Mouse (Mus musculus) limb, embryonic 14.5 days (tissue): ENCODE measurements around the gene Arhgap19. TPM values are rescaled to one million over a fixed set of nuclear protein-coding genes. Genes with fewer than 3 reads are reported as not detected.

Experiments
- ATAC-seq: fragments of 200-750 bp; cut with Nextera tagmentation; 2 replicates; pipeline ENCODE4 v1.8.0; 2017; ENCODE audit warnings: low read depth, moderate number of reproducible peaks, moderate TSS enrichment; ENCODE audit not compliant: low FRiP score
- DNase-seq: peaks from one replicate; pipeline ENCODE4 v3.0.0-alpha.2; 2015; ENCODE audit warnings: low spot score
- H3K27ac ChIP-seq: fragments of 300-500 bp; sonication (generic); replicated peaks from 2 replicates; pipeline ENCODE4 v1.5.1; 2014; ENCODE audit warnings: low read depth, mild to moderate bottlenecking, low read length, moderate library complexity, mixed read lengths
- H3K27me3 ChIP-seq: fragments of 300-500 bp; sonication (generic); 2 replicates; pipeline ENCODE4 v1.6.1; 2014; ENCODE audit warnings: low read length, mixed read lengths; ENCODE audit not compliant: control insufficient read depth, insufficient read depth
- H3K36me3 ChIP-seq: fragments of 300-500 bp; sonication (generic); 2 replicates; pipeline ENCODE4 v1.6.1; 2014; ENCODE audit warnings: mild to moderate bottlenecking, low read length, moderate library complexity, mixed read lengths; ENCODE audit not compliant: control insufficient read depth, insufficient read depth
- H3K4me1 ChIP-seq: fragments of 300-500 bp; sonication (generic); 2 replicates; pipeline ENCODE4 v1.6.1; 2014; ENCODE audit warnings: antibody characterized with exemption, low read length, mixed read lengths; ENCODE audit not compliant: control insufficient read depth, insufficient read depth
- H3K4me2 ChIP-seq: fragments of 300-500 bp; sonication (generic); replicated peaks from 2 replicates; pipeline ENCODE4 v1.6.1; 2014; ENCODE audit warnings: low read depth, mild to moderate bottlenecking, low read length, moderate library complexity; ENCODE audit not compliant: severe bottlenecking
- H3K4me3 ChIP-seq: fragments of 300-500 bp; sonication (generic); replicated peaks from 2 replicates; pipeline ENCODE4 v1.5.1; 2014; ENCODE audit warnings: low read length
- H3K9ac ChIP-seq: fragments of 300-500 bp; sonication (generic); 2 replicates; pipeline ENCODE4 v1.6.1; 2014; ENCODE audit warnings: mild to moderate bottlenecking, low read depth, low read length, moderate library complexity; ENCODE audit not compliant: severe bottlenecking
- H3K9me3 ChIP-seq: fragments of 300-500 bp; sonication (generic); 2 replicates; pipeline ENCODE4 v1.6.1; 2016; ENCODE audit warnings: low read length; ENCODE audit not compliant: control insufficient read depth
- POLR2A ChIP-seq: fragments of 200-500 bp; IDR thresholded peaks from 2 replicates; pipeline ENCODE4 v1.8.0; 2012; ENCODE audit warnings: inconsistent platforms, mild to moderate bottlenecking, moderate library complexity, borderline replicate concordance; ENCODE audit not compliant: insufficient read depth, insufficient read length; ENCODE audit errors: extremely low read depth
- WGBS: fragments of 180-500 bp; shearing (Covaris S2); extraction: QIAGEN DNeasy Blood & Tissue Kit; methylation state at CpG from one replicate; pipeline ENCODE4 v1.1.7; 2014; 5-methylcytosine and 5-hydroxymethylcytosine counted together
- polyA plus RNA-seq, 2 experiments: library from polyadenylated mRNA; depleted of rRNA in 1 of 2; stranded (reverse) in 1 of 2; unstranded in 1 of 2; fragments of >200 nt; fragmentation: Nextera tagmentation in 1 of 2; extraction: Ambion mirVana in 1 of 2; gene quantifications; 2 replicates each; pipeline versions ENCODE4 v1.2.1 to v1.2.3; 2012 to 2014

Gene Arhgap19
- polyA plus RNA-seq, 2 experiments: 18.8 to 19.7 TPM

DNA sequence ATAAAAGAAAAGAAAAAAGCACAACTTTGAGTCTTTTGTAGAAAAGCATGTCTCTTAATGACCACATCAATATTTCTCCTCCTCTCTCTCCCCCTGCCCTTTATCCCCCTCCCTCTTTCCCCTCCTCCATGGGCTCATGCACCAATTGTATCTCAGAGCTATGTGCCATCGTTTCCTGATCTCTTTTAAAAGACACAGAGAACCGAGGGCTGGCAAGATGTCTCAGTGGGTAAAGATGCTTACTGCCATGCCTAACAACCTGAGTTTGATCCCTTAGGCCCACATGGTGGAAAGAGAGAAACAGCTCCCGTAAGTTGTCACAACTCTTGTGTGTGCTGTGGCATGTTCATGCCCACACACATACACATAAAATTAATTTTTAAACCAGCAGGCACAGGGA lies 34.9 kb upstream of the Arhgap19 start:
- no peak for TF ChIP-seq POLR2A
- Histone ChIP-seq H3K27me3 (peaks cover 12% of the 10 kb centered on the region), H3K9ac (no peak overlapping the region), H3K4me1 (0 out of 2 replicates have a peak, but pooled peaks cover 3% of the 10 kb centered on the region), H3K27ac (no peak overlapping the region), H3K4me3 (no peak overlapping the region), H3K9me3 (no peaks in the 10 kb centered on the region), H3K4me2 (no peak overlapping the region), H3K36me3 (no peaks in the 10 kb centered on the region)
- no peak for DNase-seq
- WGBS: 43% methylated on average over 3 of the region's 3 CpGs
- no peak for ATAC-seq

DNA sequence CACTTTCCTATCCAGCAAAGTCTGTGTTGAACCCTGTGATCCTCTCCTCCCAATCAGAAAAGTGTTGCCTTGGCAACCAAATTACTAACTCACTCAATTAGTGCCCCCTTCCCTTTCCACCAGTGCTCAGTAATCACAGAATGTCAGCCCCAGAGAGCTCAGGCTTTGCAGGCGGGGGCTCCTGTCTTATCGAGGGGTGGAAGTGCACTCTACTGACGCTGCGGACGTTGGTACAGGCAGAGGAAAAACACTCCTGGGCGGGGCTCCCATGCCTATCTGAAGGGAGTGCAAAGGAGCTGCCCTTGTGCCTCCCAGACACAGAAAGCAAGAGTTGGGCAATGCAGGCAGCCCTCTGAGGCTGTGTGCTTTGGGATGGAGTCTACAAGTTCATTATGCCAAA lies 34.0 kb upstream of the Arhgap19 start:
- Histone ChIP-seq H3K27me3 (peaks cover 19% of the 10 kb centered on the region), H3K4me2 (no peak overlapping the region), H3K9ac (no peak overlapping the region), H3K4me1 (peaks cover 10% of the 10 kb centered on the region; the same call in 1 of the 2 replicates), H3K36me3 (no peaks in the 10 kb centered on the region), H3K9me3 (no peaks in the 10 kb centered on the region), H3K4me3 (no peak overlapping the region), H3K27ac (no peak overlapping the region)
- ATAC-seq (no peak), DNase-seq (no peak)
- no peak for TF ChIP-seq POLR2A
- WGBS: 3% methylated on average over 6 of the region's 6 CpGs

DNA sequence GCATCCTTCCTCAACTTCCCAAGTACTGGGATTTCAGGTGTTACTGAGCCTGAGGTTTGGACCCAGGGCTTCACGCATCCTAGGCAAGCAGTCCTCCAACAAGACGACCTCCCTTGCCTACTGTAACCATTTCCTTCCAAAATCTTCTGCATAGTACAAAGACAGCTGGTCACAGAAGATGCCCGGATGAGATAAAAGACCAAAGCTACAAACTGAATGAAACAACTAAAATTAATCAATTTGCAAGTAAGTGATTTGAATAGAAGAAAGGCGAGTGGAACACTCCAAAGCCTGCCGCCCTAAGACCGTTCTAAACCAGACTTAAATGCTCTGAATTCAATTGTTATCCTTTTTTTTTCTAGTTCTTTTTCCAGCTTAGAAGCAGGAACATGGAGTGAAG lies 33.6 kb upstream of the Arhgap19 start:
- Histone ChIP-seq H3K4me1 (peaks cover 14% of the 10 kb centered on the region), H3K9me3 (no peaks in the 10 kb centered on the region), H3K4me2 (no peak overlapping the region), H3K9ac (no peak overlapping the region), H3K27me3 (peaks cover 24% of the 10 kb centered on the region), H3K27ac (no peak overlapping the region), H3K4me3 (no peak overlapping the region), H3K36me3 (no peaks in the 10 kb centered on the region)
- no peak for ATAC-seq
- TF ChIP-seq POLR2A: no peak
- DNase-seq: no peak
- 58% methylated on average over 6 of the region's 6 CpGs for WGBS

DNA sequence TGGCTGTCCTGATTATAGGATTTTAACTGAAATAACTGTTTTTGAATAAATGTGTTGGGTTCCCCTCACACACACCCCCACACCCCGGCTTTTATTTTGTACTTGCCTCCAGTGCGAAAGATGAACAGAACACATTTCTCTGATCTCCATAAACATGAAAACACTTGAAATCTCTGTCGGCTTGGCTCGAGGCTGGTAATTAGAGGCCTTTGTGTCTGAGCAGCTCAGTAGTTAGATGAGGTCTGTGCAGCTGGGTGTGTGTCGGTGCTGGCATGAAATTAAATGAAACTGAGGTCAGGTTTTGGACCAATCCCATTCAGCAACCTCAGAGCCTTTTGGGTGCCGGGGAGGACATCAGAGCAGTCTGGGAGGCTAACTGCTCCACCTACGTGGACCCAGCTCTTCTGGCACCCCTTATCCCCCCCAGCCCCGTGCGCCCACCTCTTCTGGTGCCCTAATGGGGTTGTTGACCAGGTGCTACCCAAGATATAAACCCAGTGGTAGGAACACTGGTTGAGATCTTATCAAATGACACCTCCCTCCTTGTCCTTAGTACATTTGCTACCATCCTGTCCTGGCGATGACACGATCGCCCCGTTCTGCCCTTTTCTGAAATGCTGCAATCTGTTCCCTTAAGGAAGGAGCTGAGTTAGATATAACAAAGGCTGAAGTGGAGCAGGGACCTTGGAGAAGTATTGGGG lies 30.8 kb upstream of the Arhgap19 start:
- ATAC-seq (no peak), DNase-seq (no peak)
- Histone ChIP-seq H3K9ac (no peak overlapping the region), H3K36me3 (no peaks in the 10 kb centered on the region), H3K4me3 (no peak overlapping the region), H3K9me3 (no peaks in the 10 kb centered on the region), H3K4me2 (no peak overlapping the region), H3K4me1 (peaks cover 17% of the 10 kb centered on the region), H3K27me3 (peaks cover 25% of the 10 kb centered on the region), H3K27ac (no peak overlapping the region)
- no peak for TF ChIP-seq POLR2A
- WGBS: 63% methylated on average over 13 of the region's 13 CpGs

DNA sequence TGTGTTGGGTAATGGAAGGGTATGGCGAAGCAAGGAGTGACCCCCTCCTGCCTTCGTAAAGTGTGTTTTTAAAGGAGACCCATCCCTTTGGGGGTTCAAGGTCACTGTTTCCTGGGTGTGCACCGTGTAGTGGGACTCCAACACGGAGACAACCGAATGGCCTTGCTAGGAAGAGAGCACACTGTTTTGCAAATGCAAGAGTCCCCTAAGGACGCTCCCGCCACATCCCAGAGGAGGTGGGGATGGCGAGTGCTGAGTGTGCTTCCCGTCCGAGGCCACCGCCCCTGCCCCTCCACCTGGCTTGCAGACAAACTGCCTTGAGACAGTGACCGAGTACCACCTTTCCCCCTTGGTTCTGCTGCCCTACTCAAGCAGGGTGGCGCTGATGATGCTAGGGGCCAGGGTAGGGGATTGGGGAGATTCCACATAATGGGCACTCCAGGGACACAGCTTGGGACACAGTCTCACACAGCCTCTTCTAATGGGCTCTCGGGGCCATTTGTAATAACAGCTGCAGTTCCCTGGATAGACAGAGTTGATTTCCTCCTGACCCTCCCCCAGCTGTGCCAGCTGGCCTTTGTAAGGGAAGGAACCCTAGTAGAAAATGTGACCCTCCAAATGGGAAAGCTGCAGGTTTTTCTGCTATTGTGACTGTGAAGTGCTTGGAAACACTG lies 30.0 kb upstream of the Arhgap19 start:
- Histone ChIP-seq H3K36me3 (no peaks in the 10 kb centered on the region), H3K27me3 (peaks cover 25% of the 10 kb centered on the region), H3K27ac (no peak overlapping the region), H3K4me3 (peak overlapping the region; percentile 67), H3K4me1 (peaks cover 17% of the 10 kb centered on the region), H3K4me2 (peak overlapping the region; percentile 98), H3K9ac (no peak overlapping the region), H3K9me3 (no peaks in the 10 kb centered on the region)
- TF ChIP-seq POLR2A: no peak
- WGBS: 8% methylated on average over 14 of the region's 14 CpGs
- no peak for DNase-seq
- ATAC-seq: no peak
